Mouse (Mus musculus) cerebellum, adult 11 months (tissue): Measurements from ENCODE around the gene Adh5.

Source experiments
- DNase-seq: peaks from one replicate; pipeline ENCODE4 v3.0.0; 2022

The Adh5 gene

DNA sequence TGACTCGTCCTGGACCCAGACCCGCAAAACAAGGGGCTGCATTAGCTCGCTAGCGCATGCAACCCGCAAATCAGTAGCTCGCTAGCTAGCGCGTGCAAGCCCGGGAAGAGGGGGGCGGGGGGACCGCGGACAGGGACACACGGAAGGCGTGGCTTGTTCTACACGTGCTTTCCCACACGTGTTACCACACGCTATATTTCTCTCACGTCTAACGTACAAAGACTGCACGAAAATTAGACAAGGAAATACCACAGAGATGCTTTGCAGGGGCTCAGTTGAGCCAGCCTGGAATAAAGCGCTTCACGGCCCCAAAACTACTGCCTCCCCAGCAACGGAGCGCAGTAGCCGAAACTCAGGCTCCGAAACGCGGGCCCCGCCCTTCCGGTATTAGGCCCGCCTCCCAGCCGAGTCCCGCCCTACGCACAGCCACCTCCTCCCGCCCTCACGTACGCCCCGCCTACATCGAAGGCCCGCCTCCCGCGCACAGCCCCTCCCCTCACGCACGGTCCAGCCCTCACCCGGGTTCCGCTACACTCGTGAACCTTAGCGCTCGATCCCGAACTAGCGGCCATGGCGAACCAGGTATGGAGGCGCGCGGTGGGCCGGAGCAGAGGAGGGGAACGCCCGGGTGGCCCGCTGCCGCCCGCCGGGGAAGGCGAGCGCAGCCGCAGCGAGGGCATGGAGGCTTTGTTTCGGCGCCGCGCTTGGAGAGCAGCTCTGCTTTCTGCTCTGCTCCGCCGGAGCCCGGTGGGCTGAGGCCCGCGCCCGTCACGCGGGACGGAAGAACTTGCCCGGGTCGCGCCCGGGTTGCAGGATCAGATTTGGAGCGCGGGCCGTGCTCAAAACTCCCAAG is at the start of gene Adh5:
TSS of gene Adh5 (plus strand) at position 482 of the 853 bp plus-strand sequence.
- peak; percentile 90 for DNase-seq

DNA sequence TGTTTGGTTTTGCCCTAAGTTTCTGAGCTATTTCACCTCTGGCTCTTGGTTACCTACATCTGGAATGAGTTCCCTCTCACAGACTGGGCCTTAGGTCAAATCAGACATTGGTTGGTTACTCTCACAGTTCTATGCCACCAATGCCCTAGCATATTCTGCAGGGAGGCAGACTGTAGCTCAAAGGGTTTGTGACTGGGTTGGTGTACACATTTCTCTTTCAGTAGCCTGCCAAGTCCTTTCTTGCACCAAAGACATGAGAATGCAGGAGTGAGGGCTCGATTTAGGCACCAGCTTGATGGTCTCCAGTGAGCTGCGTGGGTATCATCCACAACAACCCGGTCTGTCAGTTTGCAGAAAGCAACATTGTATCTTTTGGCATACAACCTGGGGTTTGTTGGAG is 38.0 kb upstream of the Adh5 start:
- DNase-seq, result no peak

DNA sequence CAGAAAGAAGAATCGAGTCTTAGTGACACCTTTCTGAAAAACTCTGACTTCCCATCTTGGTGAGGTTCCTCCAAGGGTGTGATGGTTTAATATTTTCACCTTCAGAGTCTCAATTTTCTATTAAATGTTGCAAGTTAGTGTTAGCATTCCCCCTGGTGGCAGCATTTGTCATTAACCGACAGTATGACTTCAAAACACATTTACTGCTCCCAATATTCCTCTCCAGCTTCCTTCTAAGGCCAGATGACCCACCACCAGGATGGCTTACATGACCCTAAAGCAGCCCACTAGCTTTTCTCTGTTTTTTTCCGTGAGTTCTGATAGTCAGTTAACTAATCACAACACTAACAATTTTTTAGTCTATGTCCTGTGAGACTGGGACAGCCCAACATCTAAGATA is 37.6 kb upstream of the Adh5 start:
- peak; percentile 2 for DNase-seq

DNA sequence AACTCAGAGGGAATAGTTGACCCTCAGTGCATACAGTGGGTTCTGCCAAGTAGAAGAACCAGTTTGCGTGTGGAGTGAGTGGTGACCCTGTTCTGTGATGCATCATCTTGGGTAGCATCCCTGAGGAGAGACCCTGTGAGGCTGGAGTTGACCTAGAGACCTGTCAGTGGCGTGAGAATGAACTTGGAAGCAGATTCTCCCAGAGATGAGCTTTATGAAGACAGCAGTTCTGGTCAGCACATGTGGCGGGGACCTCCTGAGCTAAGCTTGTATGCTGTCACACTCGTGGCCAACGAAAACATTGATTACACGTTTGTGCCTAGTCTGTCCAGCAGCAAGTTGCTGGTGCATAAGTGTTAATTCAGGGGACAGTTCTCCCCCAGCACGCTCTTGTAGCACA is 37.1 kb upstream of the Adh5 start:
- no peak for DNase-seq

DNA sequence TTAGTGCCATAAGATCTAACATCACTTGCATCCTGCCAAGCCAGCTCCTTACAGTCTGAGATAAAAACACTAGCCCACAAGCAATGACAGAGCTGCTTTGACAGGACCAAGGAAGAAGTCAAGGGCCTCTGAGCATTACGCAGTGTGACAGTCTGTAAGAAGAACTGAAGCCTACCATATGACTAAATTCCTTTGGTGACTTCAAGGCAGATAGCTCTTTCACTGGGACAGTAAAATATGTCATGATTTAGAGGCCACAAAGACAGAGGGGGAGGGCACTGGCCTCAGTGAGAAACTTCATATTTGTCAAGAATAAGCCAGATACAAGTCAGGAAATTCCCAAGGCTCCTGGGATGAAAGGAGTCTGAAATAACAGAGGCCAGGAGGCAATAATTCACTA is 35.0 kb upstream of the Adh5 start:
- no peak for DNase-seq

DNA sequence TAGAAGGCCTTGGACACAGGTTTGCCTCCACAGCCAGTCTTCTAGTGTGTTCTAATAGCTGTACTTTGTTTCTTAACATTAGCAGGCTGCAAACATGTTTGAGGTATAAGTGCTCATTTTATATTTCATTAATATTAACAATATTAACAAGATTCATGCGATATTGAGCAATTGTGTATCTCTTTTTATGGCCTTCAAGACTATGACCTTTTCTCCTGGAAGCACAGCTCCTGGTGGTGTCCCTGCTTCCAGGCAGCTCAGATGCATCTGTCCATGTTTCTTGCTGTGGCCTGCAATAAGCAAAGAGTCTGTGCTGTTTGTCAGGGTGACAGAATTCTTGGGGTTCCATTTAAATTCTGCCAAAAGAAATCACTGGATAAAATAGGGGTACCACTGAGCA is 33.3 kb upstream of the Adh5 start:
- no peak for DNase-seq

DNA sequence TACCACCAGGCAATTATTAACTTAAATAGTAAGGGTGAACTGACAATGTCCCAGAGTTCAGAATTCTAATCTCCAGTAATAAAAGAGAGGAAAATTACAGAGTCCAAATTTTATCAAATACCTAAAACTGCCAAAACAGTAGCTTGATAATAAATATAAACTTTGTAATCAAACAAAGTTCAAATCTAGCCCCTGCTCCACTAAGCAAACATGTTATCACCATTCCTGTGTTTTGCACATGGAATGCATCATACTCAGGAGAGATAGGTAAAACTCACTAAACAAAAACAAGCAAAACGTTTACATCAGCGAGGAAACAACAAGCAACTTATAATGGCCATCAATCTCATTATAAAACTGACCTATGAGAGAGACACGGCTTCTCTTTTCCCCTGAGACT is 32.7 kb upstream of the Adh5 start:
- DNase-seq, result no peak

DNA sequence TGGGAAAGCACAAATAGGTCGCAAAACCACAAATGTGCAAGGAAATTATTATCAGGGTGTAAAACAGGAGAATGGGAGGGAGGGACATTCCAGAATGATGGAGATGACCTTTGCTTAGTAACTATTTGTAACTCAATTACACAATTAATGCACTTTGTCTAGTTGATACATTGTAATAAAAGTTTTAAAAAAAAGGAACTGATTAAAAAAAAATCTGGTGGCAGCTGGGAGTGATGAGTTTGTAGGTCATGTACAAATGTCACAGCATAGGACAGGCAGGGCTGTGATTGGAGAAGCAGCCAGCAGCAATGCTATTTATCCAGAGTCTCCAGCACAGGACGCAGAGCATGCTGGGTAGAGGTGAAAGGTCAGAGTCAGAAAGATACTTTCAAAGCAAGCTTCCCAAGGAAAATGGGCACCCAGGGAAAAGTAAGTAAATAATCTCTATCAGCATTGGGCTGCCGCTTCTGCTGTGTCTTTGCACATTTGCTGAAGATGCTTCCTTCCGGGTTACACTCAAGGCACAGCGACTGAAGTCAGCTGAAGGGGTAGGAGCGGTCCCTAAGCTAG is 27.7 kb upstream of the Adh5 start, which contains the start of gene Adh4:
TSS of gene Adh4 (plus strand) at position 346 of the 570 bp plus-strand sequence.
- DNase-seq, result no peak

DNA sequence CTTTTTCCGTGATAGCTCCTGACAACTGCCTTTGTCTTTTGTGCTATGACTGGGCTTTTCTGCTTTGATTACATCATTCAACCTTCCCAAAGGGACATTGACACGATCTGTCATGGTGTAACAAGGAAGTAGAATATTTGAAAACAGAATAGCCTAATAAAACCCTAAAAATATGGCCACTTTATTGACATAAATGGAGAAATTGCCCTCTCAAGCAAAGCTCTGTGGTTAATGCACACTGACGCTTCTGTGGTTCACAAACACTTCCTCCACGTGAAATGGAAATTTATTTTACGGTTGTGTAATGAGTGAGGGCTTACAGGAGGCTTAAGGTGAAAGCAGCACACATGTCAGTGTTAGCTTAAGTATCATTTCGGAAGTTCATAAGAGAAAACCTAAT is 23.5 kb upstream of the Adh5 start:
- DNase-seq, result no peak

DNA sequence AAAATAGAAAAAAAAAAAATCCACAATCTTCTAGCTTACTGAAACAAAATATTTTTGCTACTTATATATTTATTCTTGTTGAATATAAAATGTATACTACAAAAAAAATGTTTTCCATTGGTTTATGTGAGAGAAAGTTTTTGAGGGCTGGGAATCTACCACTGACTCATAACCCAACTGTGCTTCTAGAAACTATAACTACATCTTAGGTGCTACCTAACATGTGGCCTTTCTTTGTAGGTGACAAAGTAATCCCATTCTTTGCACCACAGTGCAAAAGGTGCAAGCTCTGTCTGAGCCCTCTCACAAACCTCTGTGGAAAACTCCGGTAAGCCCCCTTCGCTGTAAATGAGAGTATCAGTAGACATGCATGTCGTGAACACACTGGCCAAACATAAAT is 22.5 kb upstream of the Adh5 start:
- no peak for DNase-seq

DNA sequence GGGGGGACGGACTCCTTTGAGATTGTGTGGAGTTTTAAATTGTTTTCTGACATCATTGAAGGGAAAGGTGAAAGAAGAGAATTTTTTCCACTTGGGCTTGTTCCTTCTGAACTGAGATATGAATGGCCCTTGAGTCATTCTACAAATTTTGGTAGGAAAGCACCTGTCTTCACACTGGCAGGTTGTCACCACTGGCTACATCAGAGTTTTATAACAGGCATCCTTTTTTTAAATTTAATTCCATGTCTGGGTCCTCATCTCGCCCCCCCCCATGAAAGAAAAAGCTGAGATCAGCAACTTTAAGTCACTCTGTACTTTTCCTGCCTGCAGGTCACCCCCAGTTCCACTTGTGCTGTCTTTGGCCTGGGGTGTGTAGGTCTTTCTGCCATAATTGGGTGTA is 19.2 kb upstream of the Adh5 start:
- DNase-seq, result no peak

DNA sequence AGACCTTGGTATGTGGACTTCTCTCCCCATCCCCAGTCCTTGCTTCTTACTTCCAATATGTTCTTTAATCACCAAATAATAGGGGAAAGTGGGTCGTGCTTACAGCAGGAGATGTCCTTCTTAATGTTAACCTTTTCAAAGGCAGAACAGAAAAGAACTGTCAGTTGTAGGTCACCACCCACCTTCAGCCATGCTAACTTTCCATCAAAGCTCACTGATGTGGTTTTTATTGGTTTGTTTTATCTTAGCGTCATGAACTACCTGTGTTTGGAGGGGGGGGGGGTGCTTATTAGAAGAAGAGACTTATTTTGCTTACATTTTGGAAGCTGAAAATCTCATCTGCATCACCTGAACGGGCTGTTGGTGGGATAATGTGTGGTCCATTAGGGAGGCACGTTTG is 18.6 kb upstream of the Adh5 start:
- no peak for DNase-seq

DNA sequence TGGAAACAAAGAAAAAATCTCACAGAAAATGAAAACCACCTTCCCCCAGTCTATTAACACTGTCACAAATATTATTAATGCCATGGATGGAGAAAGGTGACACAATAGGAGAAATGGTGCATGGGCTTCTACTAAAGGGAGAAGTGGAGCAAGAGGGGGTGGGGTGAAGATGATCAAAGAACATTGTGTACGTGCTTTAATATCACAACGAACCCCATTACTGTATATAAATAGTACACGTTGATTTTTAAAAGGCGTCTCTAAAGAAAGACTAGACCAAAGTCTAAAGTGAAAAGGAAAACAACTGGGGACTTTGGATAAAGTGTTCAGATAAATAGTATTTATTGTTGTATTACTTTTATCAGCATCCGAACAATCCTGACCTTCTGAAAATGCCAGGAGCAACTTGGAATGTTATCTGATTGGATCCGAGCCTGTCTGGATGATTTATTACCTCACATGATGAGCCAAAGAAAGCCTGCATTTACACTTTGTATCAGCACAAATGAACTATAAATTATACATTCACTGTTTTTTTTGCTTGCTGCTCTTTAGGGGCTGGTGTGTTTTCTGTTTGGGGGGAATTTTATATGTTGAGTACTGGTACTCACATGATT is 12.4 kb upstream of the Adh5 start:
- DNase-seq, result no peak

DNA sequence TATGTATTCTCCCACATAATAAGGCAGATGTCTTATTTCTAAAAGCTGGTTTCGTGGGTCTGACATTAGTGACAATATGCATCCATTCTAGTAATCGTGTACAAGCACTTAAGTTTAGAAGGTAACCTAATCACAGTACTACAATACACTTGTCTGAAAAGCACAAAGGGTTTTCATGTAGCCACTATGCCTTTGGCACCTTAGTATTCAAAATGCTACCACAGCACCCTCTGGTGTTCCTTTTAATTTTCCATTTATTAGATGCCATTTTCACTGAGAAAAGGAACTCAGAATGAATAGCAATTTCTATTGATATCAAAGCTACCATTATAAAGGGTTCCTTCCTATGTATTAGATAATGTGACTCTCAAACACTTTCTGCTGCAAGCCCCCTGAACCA is 11.1 kb upstream of the Adh5 start:
- DNase-seq, result no peak

DNA sequence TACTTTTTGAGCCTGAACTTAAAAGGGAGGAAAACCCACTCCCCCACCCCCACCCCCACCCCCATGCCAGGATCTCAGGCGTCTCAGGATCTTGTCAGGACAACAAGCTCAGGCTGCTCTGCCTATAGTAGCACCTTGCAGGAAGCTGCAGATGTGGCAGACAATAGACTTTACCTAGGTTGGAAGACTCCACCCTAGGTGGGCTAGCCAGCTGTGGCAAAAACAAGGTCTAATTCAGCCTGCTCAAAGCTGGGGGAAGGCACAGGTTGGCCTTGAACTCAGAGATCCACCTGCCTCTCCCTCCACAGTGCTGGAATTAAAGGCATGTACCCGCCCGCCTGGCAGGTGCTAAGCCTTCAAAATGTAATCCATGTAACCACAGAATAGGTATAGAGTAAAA is 4.2 kb upstream of the Adh5 start:
- no peak for DNase-seq

DNA sequence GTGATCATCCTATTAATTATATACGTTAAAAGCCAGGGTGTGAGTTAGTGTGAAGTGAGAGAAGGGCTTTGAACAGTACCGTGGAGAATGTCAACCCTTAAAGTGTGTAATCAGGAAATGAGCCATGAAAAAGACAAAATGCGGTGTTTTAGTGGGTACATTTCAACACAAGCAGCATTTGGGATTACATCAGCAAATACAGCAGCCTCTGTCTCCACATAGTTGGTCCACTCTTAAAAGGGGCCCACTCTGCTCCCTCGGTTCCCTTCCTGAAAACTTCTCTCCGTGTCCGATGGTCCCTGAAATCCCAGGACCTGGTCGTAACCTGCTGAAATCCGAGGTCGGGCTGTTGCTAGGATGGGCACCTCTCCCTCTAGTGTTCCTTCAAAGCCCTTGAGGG is 690 bp upstream of the Adh5 start:
- no peak for DNase-seq

DNA sequence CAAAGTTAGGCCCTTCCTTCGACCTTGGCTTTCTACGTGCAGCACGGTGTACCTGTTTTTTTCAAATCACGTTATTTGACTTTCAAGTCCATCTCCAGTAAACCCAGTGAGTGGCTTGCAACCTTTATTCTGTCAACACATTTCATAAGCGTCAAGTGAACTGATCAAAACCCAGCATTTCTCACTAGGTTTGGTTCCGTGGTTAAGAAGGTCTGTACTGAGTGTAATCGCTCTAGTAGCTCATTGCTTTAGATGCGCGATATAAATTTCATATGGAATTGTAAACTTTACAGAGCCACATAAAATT is 525 bp downstream of the Adh5 start:
- no peak for DNase-seq

DNA sequence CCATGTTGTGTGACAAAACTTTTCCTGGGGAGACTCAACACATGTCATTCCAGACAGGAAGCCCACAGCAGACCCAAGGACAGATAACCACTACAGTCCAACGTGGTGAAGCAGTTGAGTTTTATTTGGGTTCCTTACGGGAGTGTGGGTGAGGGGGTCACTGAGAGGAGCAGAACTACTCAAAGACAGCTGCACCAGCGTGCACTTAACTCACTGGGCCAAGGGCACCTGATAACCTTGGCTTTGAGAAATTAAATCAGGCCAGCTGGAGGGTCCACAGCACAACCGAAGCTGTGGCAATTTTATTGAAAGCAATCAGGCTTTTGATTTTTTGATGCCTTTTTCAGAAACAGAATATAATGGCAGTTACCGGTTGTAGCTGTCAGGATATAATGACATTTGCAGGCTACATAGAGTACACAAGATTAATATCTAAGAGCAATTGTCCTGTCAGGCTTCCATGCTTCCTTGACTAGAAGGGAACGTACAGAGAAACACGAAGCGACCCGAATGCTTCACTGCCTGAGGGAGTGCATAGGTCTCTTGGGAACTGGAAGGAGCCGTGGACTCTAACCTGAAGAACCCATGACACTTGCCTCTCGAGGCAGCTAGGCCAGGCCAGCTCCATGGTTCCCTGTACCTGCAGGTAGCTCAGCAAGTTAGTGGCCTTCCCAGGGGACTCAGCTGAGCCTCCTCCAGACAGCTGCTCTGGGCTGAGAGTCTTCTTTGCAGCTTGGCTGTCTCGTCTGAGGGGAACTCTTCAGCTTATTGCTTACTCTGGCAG is 5.4 kb downstream of the Adh5 start:
- no peak for DNase-seq

DNA sequence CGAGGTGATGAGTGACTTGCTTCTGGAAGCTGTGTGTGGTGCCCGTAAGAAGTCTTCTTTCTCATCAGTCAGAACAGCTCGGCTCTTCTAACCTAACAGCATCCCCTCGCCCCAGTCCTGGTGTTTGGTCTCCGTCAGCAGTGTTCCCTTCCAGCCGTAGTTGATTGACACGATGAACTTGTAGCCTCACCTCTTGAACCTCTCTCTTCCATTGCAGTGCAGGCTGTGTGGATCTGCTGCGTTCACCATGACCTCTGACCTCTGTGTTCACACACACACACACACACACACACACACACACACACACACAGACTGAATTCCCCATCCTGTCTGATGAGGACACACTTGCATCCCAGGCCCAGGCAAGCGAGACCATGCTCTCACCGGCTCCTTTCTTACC is 9.3 kb downstream of the Adh5 start:
- no peak for DNase-seq

DNA sequence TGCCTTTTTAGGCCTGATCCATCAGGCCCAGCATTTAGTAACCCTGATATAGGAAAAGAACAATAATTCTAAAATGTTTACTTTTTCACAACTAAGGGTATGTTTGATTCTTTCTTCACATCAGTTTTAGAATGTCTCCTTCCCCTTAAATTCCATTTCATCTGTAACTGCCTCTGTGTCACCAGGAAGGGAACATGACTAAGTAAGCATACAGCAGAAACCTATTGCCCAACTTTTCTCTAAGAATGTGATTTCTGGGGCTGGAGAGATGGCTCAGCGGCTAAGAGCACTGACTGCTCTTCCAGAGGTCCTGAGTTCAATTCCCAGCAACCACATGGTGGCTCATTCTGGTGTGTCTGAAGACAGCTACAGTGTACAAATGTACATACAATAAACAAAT is 11.3 kb downstream of the Adh5 start:
- DNase-seq, result no peak

DNA sequence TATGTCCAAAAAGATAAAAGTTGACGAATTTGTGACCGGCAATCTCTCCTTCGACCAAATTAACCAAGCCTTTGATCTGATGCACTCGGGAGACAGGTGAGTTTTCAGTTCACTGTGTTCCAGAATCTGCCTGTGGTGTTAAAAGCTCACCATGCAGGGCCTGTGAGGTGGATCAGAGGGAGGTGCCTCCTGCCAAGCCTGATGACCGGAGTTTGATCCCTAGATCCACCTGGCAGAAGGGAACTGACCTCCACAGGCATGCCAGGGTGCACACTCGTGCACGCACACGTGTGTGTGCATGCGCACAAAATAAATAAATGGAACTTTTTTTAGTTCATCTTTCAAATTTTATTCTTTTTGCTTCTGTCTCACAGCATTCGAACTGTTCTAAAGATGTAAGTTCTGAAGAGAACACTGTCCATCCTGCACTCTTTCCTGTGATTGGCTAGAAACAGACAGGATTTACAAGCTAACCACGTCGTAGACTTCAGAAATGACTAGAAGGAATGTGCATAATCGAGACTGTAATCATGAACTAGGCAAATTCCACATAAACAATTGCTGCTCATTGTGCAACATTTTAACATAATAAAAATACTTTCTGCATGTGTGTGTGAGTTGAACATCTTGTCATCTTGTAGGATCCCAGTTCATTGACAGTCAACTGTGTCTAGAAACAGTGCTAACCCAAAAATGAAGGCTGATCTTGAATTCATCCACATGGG is 12.0 kb downstream of the Adh5 start:
- DNase-seq, result no peak

DNA sequence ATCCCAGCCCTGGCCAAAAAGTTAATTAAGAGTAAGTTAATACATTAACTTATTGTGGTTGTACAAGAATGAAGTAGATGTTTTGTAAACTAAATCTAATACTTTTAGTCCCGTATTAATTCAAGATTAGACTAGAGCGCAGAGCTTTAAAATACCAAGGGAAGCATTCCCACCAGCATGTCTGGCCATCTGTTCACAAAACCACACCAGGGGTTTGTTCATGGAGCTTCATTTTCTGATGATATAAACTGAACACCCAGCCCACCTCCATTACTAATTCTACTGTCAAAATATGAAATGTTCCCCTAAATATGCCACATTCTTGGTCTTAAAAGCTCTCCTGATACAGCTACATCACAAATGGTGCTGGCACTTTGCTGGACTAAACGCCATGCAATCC is 15.5 kb downstream of the Adh5 start:
- no peak for DNase-seq

DNA sequence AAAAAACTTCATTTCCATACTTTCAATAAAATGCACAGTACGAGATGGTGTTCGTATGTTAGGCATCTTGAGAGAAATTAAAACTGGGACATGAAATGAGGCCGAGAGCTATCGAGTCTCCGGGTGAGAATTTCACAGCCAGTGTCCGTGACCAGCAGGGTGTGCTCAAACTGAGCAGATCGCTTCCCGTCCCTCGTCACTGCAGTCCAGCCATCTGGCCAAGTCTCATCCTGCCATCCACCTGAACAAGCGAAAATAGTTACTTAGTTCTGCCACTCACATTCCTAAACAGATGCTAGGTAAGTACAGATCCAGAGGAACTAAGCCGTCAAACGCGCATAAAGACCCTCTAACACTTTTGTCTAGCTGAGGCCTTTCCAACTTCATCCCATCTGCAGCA is 17.4 kb downstream of the Adh5 start:
- DNase-seq, result peak; percentile 67
